Mouse (Mus musculus) embryonic fibroblast, embryonic 13.5 days (primary cell): ENCODE measurements around the gene Cracr2a.

Experiments
- CTCF ChIP-seq: IDR thresholded peaks from 2 replicates; pipeline ENCODE4 v1.5.1; 2011; ENCODE audit warnings: mild to moderate bottlenecking, control low read depth, low read length, moderate library complexity, borderline replicate concordance; ENCODE audit not compliant: insufficient read depth
- POLR2A ChIP-seq: IDR thresholded peaks from 2 replicates; pipeline ENCODE4 v1.6.1; 2011; ENCODE audit warnings: low read depth, mild to moderate bottlenecking, control low read depth, low read length, moderate library complexity

DNA sequence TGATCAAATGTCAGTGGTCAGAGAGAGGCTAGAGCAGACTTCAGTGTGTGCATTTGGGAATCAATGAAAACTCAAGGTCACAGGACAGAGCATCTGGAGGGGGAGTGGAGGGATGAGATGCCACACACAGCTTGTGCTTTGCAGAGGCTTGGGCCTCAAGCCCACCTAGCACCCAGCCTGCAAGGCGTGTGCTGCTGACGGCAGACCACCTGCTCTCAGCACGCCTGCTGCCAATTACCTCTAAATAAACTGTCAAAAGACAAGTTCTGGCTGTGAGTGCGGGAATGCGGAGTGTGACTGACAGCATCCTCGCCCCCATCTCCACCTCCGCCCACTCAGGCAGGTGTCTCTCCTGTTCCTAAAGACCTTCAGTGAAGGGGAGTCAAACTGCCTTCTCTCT is 131.2 kb downstream of the Cracr2a start:
- TF ChIP-seq CTCF (no peak), POLR2A (no peak)
